Mouse (Mus musculus) induced T-regulatory cell, adult 2 months (primary cell): ENCODE data around the gene Csnk2a1.
A peak's percentile ranks its signal among the peaks of the same experiment; 100 is the strongest.

ENCODE experiments used
- DNase-seq: peaks from one replicate; pipeline ENCODE4 v3.0.0-alpha.2; 2012; ENCODE audit warnings: low read depth

Gene Csnk2a1

GRCm38 (mm10) chr2:152324842-152325241, 98.2 kb downstream of the Csnk2a1 start:
- DNase-seq = no peak

GRCm38 (mm10) chr2:152326157-152326556, 99.5 kb downstream of the Csnk2a1 start:
- DNase-seq = no peak

DNA sequence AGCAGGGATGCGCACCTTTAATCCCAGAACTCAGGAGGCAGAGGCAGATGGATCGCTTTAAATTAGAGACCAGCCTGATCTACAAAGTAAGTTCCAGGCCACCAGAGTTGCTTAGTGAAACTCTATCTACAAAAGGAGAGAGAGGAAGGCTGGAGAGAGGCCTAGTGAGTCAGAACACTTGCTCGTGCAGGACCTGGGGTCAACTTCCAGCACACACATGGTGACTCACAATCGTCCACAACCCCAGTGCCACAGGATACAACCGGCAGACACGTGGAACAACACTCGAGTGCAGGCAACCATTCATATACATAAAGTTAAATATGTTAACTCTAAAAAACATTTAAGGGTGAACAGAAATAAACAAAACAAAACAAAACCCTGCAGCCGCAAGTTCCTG, 100.0 kb downstream of the Csnk2a1 start:
- DNase-seq = no peak

GRCm38 (mm10) chr2:152327980-152328379, 101.3 kb downstream of the Csnk2a1 start:
- no peak for DNase-seq

GRCm38 (mm10) chr2:152330858-152331423, 104.3 kb downstream of the Csnk2a1 start:
- peak; percentile 34 for DNase-seq
